Mouse (Mus musculus) liver, embryonic 14.5 days (tissue): Measurements from ENCODE around the gene Crebbp. TPM values are rescaled to one million over a fixed set of nuclear protein-coding genes. Genes with fewer than 3 reads are reported as not detected.

Experiments used
- ATAC-seq: fragments of 200-750 bp; cut with Nextera tagmentation; 2 replicates; pipeline ENCODE4 v1.8.0; 2017; ENCODE audit warnings: moderate number of reproducible peaks, mild to moderate bottlenecking, moderate library complexity; ENCODE audit not compliant: insufficient read depth
- DNase-seq, 3 experiments: peaks; one replicate each; pipeline ENCODE4 v3.0.0-alpha.2; 2012 to 2013; ENCODE audit warnings: low read depth in 3 of 3, low spot score in 3 of 3
- H3K27ac ChIP-seq: fragments of 300-500 bp; sonication (generic); 2 replicates; pipeline ENCODE4 v1.5.1; 2014; ENCODE audit warnings: moderate library complexity, mild to moderate bottlenecking, control low read depth, inconsistent platforms
- H3K27me3 ChIP-seq: fragments of 300-500 bp; sonication (generic); 2 replicates; pipeline ENCODE4 v1.6.1; 2014; ENCODE audit warnings: mild to moderate bottlenecking, low read length, moderate library complexity; ENCODE audit not compliant: control insufficient read depth, insufficient read depth
- H3K36me3 ChIP-seq: fragments of 300-500 bp; sonication (generic); replicated peaks from 2 replicates; pipeline ENCODE4 v1.6.1; 2014; ENCODE audit warnings: low read depth; ENCODE audit not compliant: control insufficient read depth, insufficient read depth
- H3K4me1 ChIP-seq, 2 experiments: fragments of 200-500 bp in 1 of 2; fragments of 300-500 bp in 1 of 2; sonication (generic) in 1 of 2; replicated peaks; 2 replicates each; pipeline ENCODE4 v1.6.1; 2012 to 2014; ENCODE audit warnings: antibody characterized with exemption in 1 of 2, inconsistent platforms in 1 of 2, low read length in 1 of 2; ENCODE audit not compliant: control insufficient read depth in 2 of 2, insufficient read depth in 2 of 2
- H3K4me2 ChIP-seq: fragments of 300-500 bp; sonication (generic); 2 replicates; pipeline ENCODE4 v1.6.1; 2014; ENCODE audit warnings: low read depth, mild to moderate bottlenecking, control low read depth, moderate library complexity
- H3K4me3 ChIP-seq, 2 experiments: fragments of 200-500 bp in 1 of 2; fragments of 300-500 bp in 1 of 2; sonication (generic) in 1 of 2; 2 replicates each; pipeline ENCODE4 v1.5.1; 2012 to 2014; ENCODE audit warnings: low read depth in 2 of 2, low read length in 2 of 2, mild to moderate bottlenecking in 2 of 2, control low read depth in 1 of 2, inconsistent platforms in 1 of 2, moderate library complexity in 1 of 2; ENCODE audit not compliant: insufficient read depth in 1 of 2
- H3K9ac ChIP-seq: fragments of 300-500 bp; sonication (generic); replicated peaks from 2 replicates; pipeline ENCODE4 v1.6.1; 2014; ENCODE audit warnings: mild to moderate bottlenecking, control low read depth, moderate library complexity
- H3K9me3 ChIP-seq: fragments of 300-500 bp; sonication (generic); 2 replicates; pipeline ENCODE4 v1.6.1; 2016; ENCODE audit warnings: low read length, mixed read lengths; ENCODE audit not compliant: control insufficient read depth
- CTCF ChIP-seq: IDR thresholded peaks from 2 replicates; pipeline ENCODE4 v1.5.1; 2016; ENCODE audit warnings: antibody characterized with exemption, low read depth, control low read depth
- EP300 ChIP-seq: IDR thresholded peaks from 2 replicates; pipeline ENCODE4 v1.6.1; 2016; ENCODE audit warnings: antibody characterized with exemption, low read depth
- WGBS: fragments of 180-500 bp; shearing (Covaris S2); extraction: QIAGEN DNeasy Blood & Tissue Kit; methylation state at CpG from one replicate; pipeline ENCODE4 v1.1.7; 2014; ENCODE audit not compliant: insufficient replicate concordance; 5-methylcytosine and 5-hydroxymethylcytosine counted together
- polyA plus RNA-seq, 2 experiments: library from polyadenylated mRNA; depleted of rRNA in 1 of 2; stranded (reverse) in 1 of 2; unstranded in 1 of 2; fragments of >200 nt; fragmentation: Nextera tagmentation in 1 of 2; extraction: Ambion mirVana in 1 of 2; gene quantifications; 2 replicates each; pipeline versions ENCODE4 v1.2.1 to v1.2.3; 2012 to 2014

Gene Crebbp
- polyA plus RNA-seq, 2 experiments = 3.6 to 7.0 TPM

- H3K4me2 ChIP-seq = no peak overlapping the region
- no peak for TF ChIP-seq EP300
- no peak for TF ChIP-seq CTCF
- no peak overlapping the region for H3K4me3 ChIP-seq
- H3K27ac ChIP-seq = no peak overlapping the region
- no peak overlapping the region for H3K9ac ChIP-seq
- H3K36me3 ChIP-seq = no peaks in the 10 kb centered on the region
- no peaks in the 10 kb centered on the region for H3K9me3 ChIP-seq
- peaks cover 14 to 20% of the 10 kb centered on the region in 2 experiments for H3K4me1 ChIP-seq
- H3K27me3 ChIP-seq = no peaks in the 10 kb centered on the region
- no peak for DNase-seq
- 91% methylated on average over 4 of the region's 4 CpGs for WGBS
- ATAC-seq = no peak
Measured at GRCm38 (mm10) chr16:4198004-4198403, 15.8 kb downstream of the Crebbp start.

GRCm38 (mm10) chr16:4190166-4190565 lies 23.6 kb downstream of the Crebbp start:
- Histone ChIP-seq H3K27me3 (no peaks in the 10 kb centered on the region), H3K36me3 (no peaks in the 10 kb centered on the region), H3K4me2 (no peak overlapping the region), H3K4me1 (peaks cover under 1 to 5% of the 10 kb centered on the region in 2 experiments; a peak in 3 of 4 replicates), H3K9me3 (no peaks in the 10 kb centered on the region), H3K4me3 (no peak overlapping the region), H3K27ac (no peak overlapping the region), H3K9ac (no peak overlapping the region)
- ATAC-seq (no peak), DNase-seq (no peak)
- TF ChIP-seq CTCF (no peak), EP300 (no peak)
- 87% methylated on average over 1 of the region's 1 CpGs for WGBS

- whole genome bisulfite sequencing = 58% methylated on average over 3 of the region's 3 CpGs
- peaks cover 2 to 12% of the 10 kb centered on the region in 2 experiments for H3K4me1 ChIP-seq
- TF ChIP-seq CTCF = no peak
- peak; percentile 53 for TF ChIP-seq EP300
- H3K4me2 ChIP-seq = no peak overlapping the region
- H3K27ac ChIP-seq = no peak overlapping the region
- ATAC-seq (peak; percentile 74), DNase-seq (peak in 2 of 3 experiments; percentile 16 to 34)
- H3K4me3 ChIP-seq = no peak overlapping the region
- H3K27me3 ChIP-seq = no peaks in the 10 kb centered on the region
- no peaks in the 10 kb centered on the region for H3K9me3 ChIP-seq
- no peak overlapping the region for H3K9ac ChIP-seq
- H3K36me3 ChIP-seq = peaks cover 8% of the 10 kb centered on the region
Measured at GRCm38 (mm10) chr16:4175134-4175533, 38.7 kb downstream of the Crebbp start.

GRCm38 (mm10) chr16:4169530-4169929 lies 44.3 kb downstream of the Crebbp start:
- Histone ChIP-seq H3K9ac (peak overlapping the region; percentile 32), H3K4me1 (peaks cover 10 to 11% of the 10 kb centered on the region in 2 experiments), H3K4me3 (no peak overlapping the region), H3K27ac (peak overlapping the region; percentile 43), H3K36me3 (peaks cover 6% of the 10 kb centered on the region), H3K27me3 (no peaks in the 10 kb centered on the region), H3K4me2 (peak overlapping the region; percentile 35), H3K9me3 (no peaks in the 10 kb centered on the region)
- TF ChIP-seq EP300 (peak; percentile 88), CTCF (no peak)
- ATAC-seq (peak; percentile 97), DNase-seq (peak; percentile 67 to 68 (median 68))
- WGBS = 45% methylated on average over 3 of the region's 3 CpGs

- WGBS = 82% methylated on average over 1 of the region's 1 CpGs
- Histone ChIP-seq H3K4me2 (no peak overlapping the region), H3K27me3 (no peaks in the 10 kb centered on the region), H3K4me1 (peaks cover 10 to 11% of the 10 kb centered on the region in 2 experiments), H3K9me3 (no peaks in the 10 kb centered on the region), H3K36me3 (peaks cover 6% of the 10 kb centered on the region), H3K9ac (no peak overlapping the region), H3K27ac (no peak overlapping the region), H3K4me3 (no peak overlapping the region)
- DNase-seq (no peak), ATAC-seq (no peak)
- peak; percentile 50 for TF ChIP-seq CTCF
- TF ChIP-seq EP300 = no peak
Measured at GRCm38 (mm10) chr16:4168476-4168875, 45.3 kb downstream of the Crebbp start.
